Mouse (Mus musculus) liver, embryonic 14.5 days (tissue): ENCODE data around the gene Pfn1. TPM values are rescaled to one million over a fixed set of nuclear protein-coding genes. Genes with fewer than 3 reads are reported as not detected.

Source experiments
- ATAC-seq: fragments of 200-750 bp; cut with Nextera tagmentation; 2 replicates; pipeline ENCODE4 v1.8.0; 2017; ENCODE audit warnings: moderate number of reproducible peaks, mild to moderate bottlenecking, moderate library complexity; ENCODE audit not compliant: insufficient read depth
- DNase-seq, 3 experiments: peaks; one replicate each; pipeline ENCODE4 v3.0.0-alpha.2; 2012 to 2013; ENCODE audit warnings: low read depth in 3 of 3, low spot score in 3 of 3
- H3K27ac ChIP-seq: fragments of 300-500 bp; sonication (generic); 2 replicates; pipeline ENCODE4 v1.5.1; 2014; ENCODE audit warnings: moderate library complexity, mild to moderate bottlenecking, control low read depth, inconsistent platforms
- H3K27me3 ChIP-seq: fragments of 300-500 bp; sonication (generic); 2 replicates; pipeline ENCODE4 v1.6.1; 2014; ENCODE audit warnings: mild to moderate bottlenecking, low read length, moderate library complexity; ENCODE audit not compliant: control insufficient read depth, insufficient read depth
- H3K36me3 ChIP-seq: fragments of 300-500 bp; sonication (generic); replicated peaks from 2 replicates; pipeline ENCODE4 v1.6.1; 2014; ENCODE audit warnings: low read depth; ENCODE audit not compliant: control insufficient read depth, insufficient read depth
- H3K4me1 ChIP-seq, 2 experiments: fragments of 200-500 bp in 1 of 2; fragments of 300-500 bp in 1 of 2; sonication (generic) in 1 of 2; replicated peaks; 2 replicates each; pipeline ENCODE4 v1.6.1; 2012 to 2014; ENCODE audit warnings: antibody characterized with exemption in 1 of 2, inconsistent platforms in 1 of 2, low read length in 1 of 2; ENCODE audit not compliant: control insufficient read depth in 2 of 2, insufficient read depth in 2 of 2
- H3K4me2 ChIP-seq: fragments of 300-500 bp; sonication (generic); 2 replicates; pipeline ENCODE4 v1.6.1; 2014; ENCODE audit warnings: low read depth, mild to moderate bottlenecking, control low read depth, moderate library complexity
- H3K4me3 ChIP-seq, 2 experiments: fragments of 200-500 bp in 1 of 2; fragments of 300-500 bp in 1 of 2; sonication (generic) in 1 of 2; 2 replicates each; pipeline ENCODE4 v1.5.1; 2012 to 2014; ENCODE audit warnings: low read depth in 2 of 2, low read length in 2 of 2, mild to moderate bottlenecking in 2 of 2, control low read depth in 1 of 2, inconsistent platforms in 1 of 2, moderate library complexity in 1 of 2; ENCODE audit not compliant: insufficient read depth in 1 of 2
- H3K9ac ChIP-seq: fragments of 300-500 bp; sonication (generic); replicated peaks from 2 replicates; pipeline ENCODE4 v1.6.1; 2014; ENCODE audit warnings: mild to moderate bottlenecking, control low read depth, moderate library complexity
- H3K9me3 ChIP-seq: fragments of 300-500 bp; sonication (generic); 2 replicates; pipeline ENCODE4 v1.6.1; 2016; ENCODE audit warnings: low read length, mixed read lengths; ENCODE audit not compliant: control insufficient read depth
- CTCF ChIP-seq: IDR thresholded peaks from 2 replicates; pipeline ENCODE4 v1.5.1; 2016; ENCODE audit warnings: antibody characterized with exemption, low read depth, control low read depth
- EP300 ChIP-seq: IDR thresholded peaks from 2 replicates; pipeline ENCODE4 v1.6.1; 2016; ENCODE audit warnings: antibody characterized with exemption, low read depth
- WGBS: fragments of 180-500 bp; shearing (Covaris S2); extraction: QIAGEN DNeasy Blood & Tissue Kit; methylation state at CpG from one replicate; pipeline ENCODE4 v1.1.7; 2014; ENCODE audit not compliant: insufficient replicate concordance; 5-methylcytosine and 5-hydroxymethylcytosine counted together
- polyA plus RNA-seq, 2 experiments: library from polyadenylated mRNA; depleted of rRNA in 1 of 2; stranded (reverse) in 1 of 2; unstranded in 1 of 2; fragments of >200 nt; fragmentation: Nextera tagmentation in 1 of 2; extraction: Ambion mirVana in 1 of 2; gene quantifications; 2 replicates each; pipeline versions ENCODE4 v1.2.1 to v1.2.3; 2012 to 2014

The Pfn1 gene
- polyA plus RNA-seq, 2 experiments, result 421 to 957 TPM

DNA sequence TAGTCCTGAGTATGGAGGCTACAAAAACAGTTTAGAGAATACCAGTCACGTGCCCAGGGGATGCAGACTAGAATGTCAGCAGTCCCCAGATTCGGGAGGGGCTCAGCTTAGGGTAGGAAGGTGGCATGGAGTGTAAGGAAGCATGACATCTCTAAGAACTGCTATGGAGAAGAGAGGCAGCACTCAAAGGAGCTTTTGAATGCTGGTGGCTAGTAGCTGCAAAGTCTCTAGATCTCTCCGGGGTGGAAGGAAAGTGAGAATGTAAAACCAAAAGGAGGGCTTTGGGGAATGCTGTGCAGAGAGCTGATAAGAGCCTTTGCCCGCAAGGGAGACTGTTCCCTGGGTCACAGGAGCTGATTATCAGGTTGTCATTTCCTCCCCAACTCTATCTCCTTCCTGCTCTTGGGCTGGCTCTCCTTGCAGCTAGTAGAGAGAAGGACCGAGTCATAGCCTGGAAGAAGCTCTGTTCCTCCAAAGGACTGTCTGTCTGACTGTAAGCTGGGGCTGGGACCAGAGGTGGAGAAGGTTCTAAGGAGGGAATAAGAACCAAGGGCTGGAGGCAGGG lies 15.6 kb downstream of the Pfn1 start, which contains the start of gene Gp1ba:
TSS of gene Gp1ba (plus strand) at position 409 of the 565 bp plus-strand sequence.
- Histone ChIP-seq H3K4me1 (peaks cover 30 to 35% of the 10 kb centered on the region in 2 experiments), H3K4me3 (peak within 1 kb of the TSS; percentile 32 to 41), H3K9me3 (no peaks in the 10 kb centered on the region), H3K9ac (peak within 1 kb of the TSS; percentile 63), H3K27me3 (no peaks in the 10 kb centered on the region), H3K36me3 (no peaks in the 10 kb centered on the region), H3K27ac (peak within 1 kb of the TSS; percentile 93), H3K4me2 (peak within 1 kb of the TSS; percentile 74)
- 3% methylated on average over 5 of the region's 5 CpGs for WGBS
- TF ChIP-seq EP300, result peak; percentile 83
- TF ChIP-seq CTCF, result no peak
- peak; percentile 87 for ATAC-seq
- DNase-seq, result peak in 2 of 3 experiments; percentile 65 to 66

DNA sequence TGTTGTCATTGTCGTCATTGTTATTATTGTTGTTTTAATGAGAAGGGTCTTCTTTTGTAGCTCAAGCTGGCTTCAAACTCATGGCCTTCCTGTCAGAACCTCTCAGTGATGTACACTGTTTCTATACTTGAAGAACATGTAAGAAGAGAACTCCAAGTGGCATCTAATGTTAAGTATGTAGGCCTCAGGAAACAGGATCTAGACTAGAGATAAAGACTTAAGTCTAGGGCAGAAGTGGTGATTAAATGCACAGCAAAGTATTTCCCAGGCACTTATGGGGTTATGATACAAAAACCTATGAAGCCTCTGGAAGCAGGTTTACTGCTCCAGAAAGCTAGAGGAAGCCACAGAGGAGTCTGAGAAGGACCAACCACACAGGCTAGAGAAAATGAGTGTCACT lies 16.2 kb downstream of the Pfn1 start:
- Histone ChIP-seq H3K9me3 (no peaks in the 10 kb centered on the region), H3K36me3 (no peaks in the 10 kb centered on the region), H3K4me3 (peak overlapping the region in 1 of 2 experiments; percentile 32; a peak in 2 of 4 replicates), H3K27me3 (no peaks in the 10 kb centered on the region), H3K9ac (peak overlapping the region; percentile 63), H3K4me1 (peaks cover 30 to 35% of the 10 kb centered on the region in 2 experiments), H3K27ac (peak overlapping the region; percentile 93), H3K4me2 (peak overlapping the region; percentile 74)
- DNase-seq (no peak), ATAC-seq (peak; percentile 18; the same call in 1 of the 2 replicates)
- 24% methylated on average over 1 of the region's 1 CpGs for WGBS
- TF ChIP-seq EP300 (no peak), CTCF (no peak)

GRCm38 (mm10) chr11:70637764-70638163 lies 16.7 kb downstream of the Pfn1 start:
- DNase-seq, result no peak
- H3K4me1 ChIP-seq, result peaks cover 30 to 35% of the 10 kb centered on the region in 2 experiments
- no peak overlapping the region for H3K4me3 ChIP-seq
- no peak for ATAC-seq
- 70% methylated on average over 1 of the region's 1 CpGs for WGBS
- no peaks in the 10 kb centered on the region for H3K27me3 ChIP-seq
- H3K36me3 ChIP-seq, result no peaks in the 10 kb centered on the region
- peak overlapping the region; percentile 93 for H3K27ac ChIP-seq
- no peak overlapping the region for H3K9ac ChIP-seq
- H3K4me2 ChIP-seq, result no peak overlapping the region
- TF ChIP-seq CTCF (no peak), EP300 (no peak)
- H3K9me3 ChIP-seq, result no peaks in the 10 kb centered on the region

DNA sequence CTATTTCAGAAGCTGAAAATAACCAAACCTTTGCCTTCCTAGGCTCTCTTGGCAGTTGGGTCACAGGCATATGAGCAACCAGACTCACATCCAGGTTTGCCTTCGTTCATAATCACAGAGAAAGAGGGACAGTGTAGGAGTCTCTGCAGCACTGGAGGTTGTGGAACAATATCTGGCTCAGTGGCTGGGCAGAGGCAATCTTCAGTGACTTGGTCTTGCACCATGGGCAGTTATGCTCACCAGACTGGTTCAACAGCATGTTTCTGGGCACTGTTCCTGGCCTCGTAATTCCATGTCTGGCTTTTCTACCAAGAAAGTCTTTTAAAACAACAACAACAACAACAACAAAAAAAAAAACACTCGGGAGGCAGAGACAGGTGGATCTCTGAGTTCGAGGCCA lies 18.8 kb downstream of the Pfn1 start:
- no peak overlapping the region for H3K9ac ChIP-seq
- no peak overlapping the region for H3K27ac ChIP-seq
- no peaks in the 10 kb centered on the region for H3K36me3 ChIP-seq
- no peak for DNase-seq
- 68% methylated on average over 4 of the region's 4 CpGs for WGBS
- H3K4me1 ChIP-seq, result peaks cover 30 to 35% of the 10 kb centered on the region in 2 experiments
- no peak overlapping the region for H3K4me2 ChIP-seq
- H3K27me3 ChIP-seq, result no peaks in the 10 kb centered on the region
- no peak overlapping the region for H3K4me3 ChIP-seq
- no peaks in the 10 kb centered on the region for H3K9me3 ChIP-seq
- TF ChIP-seq CTCF (no peak), EP300 (no peak)
- no peak for ATAC-seq

DNA sequence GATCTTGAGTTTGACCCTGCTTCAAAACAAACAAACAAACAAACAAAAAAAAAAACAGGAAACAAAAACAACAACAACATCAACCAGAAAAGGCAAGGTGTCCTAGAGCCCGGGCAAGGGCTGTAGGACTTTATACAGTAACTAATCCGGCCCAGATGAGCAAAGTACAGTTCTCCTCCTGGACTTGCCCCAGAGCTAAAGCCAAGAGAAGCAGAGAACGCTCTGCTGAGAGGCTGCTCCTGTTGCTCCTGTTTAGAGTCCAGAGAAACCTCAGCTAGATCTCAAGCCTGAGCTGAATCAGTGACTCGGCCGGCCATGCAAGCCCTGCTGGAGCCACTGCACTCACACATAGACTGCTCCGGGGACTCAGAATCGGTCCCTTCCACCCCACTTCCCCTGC lies 24.3 kb downstream of the Pfn1 start:
- H3K27me3 ChIP-seq, result no peaks in the 10 kb centered on the region
- no peak for DNase-seq
- H3K4me3 ChIP-seq, result no peak overlapping the region
- no peak overlapping the region for H3K27ac ChIP-seq
- H3K36me3 ChIP-seq, result no peaks in the 10 kb centered on the region
- H3K4me1 ChIP-seq, result peaks cover 3 to 4% of the 10 kb centered on the region in 2 experiments; a peak in 2 of 4 replicates
- TF ChIP-seq EP300 (no peak), CTCF (no peak)
- H3K4me2 ChIP-seq, result peak overlapping the region; percentile 13; the same call in 1 of the 2 replicates
- no peak for ATAC-seq
- peak overlapping the region; percentile 9; the same call in 1 of the 2 replicates for H3K9ac ChIP-seq
- 29% methylated on average over 7 of the region's 7 CpGs for WGBS
- no peaks in the 10 kb centered on the region for H3K9me3 ChIP-seq
